Mouse (Mus musculus) left cerebral cortex, postnatal 10 days (tissue): ENCODE measurements at regions not wholly inside any gene's neighbourhood (a gene's known extent, or its start where the extent isn't known, plus 50 kb on each side); places are given as distances from the start of the nearest gene placed in this dataset.

ENCODE experiments used
- DNase-seq, 2 experiments: peaks; one replicate each; pipeline ENCODE4 v3.0.0; 2021 to 2022; ENCODE audit warnings: low spot score in 2 of 2, mixed read lengths in 1 of 2; ENCODE audit errors: extremely low spot score in 1 of 2
- intact Hi-C: fragments of 180-260 bp; cut with DNase I; formaldehyde crosslinking; loops from one replicate; pipeline ENCODE4 v1.15.1; 2025

DNA sequence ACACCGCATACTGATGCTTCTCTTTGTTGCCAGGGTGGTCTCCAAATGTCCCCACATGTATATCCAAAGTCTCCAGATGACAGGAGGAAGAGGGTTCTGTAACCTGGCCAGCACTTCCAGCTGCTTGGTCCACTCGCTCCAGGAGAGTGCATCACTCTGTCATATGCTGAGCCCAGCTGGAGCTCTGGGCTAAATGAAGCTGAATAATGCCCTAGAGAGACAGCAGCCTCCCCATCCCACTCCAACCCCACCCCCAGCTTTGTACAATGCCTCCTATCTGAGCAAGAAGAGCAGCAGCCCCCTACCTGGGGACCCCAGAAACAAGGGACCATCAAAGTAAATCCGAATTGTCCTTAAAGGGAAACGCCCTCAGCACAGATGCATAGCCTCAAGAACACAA, 219.0 kb upstream of the Pabpc6 start:
- intact Hi-C loops = no loop called here
- no peak for DNase-seq

- DNase-seq = no peak
Measured at GRCm38 (mm10) chr17:9885110-9885509, 215.6 kb upstream of the Pabpc6 start.

GRCm38 (mm10) chr17:9882639-9883226, 213.2 kb upstream of the Pabpc6 start:
- DNase-seq = no peak
- intact Hi-C loops = no loop called here

More at GRCm38 (mm10) chr17:9885110-9885509, 215.6 kb upstream of the Pabpc6 start:
- intact Hi-C loops = no loop called here

GRCm38 (mm10) chr17:9879556-9880206, 210.2 kb upstream of the Pabpc6 start:
- intact Hi-C loops = no loop called here
- peak in 1 of 2 experiments; percentile 63 for DNase-seq

GRCm38 (mm10) chr17:9873695-9874094, 204.2 kb upstream of the Pabpc6 start:
- intact Hi-C loops = no loop called here
- no peak for DNase-seq

DNA sequence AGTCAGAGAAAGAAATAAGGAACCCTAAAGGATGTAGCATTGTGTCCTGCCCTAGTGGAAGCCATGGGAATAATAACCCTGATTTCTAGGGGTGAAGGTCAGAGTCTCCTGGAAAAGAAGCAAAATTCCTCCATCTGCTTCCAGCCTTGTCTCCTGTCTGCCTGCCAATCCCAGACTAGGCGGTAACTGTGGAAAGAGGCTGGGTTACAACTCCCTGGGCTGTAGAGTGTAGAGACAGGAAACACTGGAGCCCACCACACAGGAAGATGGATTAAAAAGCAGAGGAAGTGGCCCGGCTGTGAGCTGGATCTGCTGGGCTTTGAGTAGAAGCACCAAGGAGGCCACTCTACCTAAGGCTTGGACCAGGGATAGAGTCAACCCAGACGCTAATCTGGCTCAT, 200.7 kb upstream of the Pabpc6 start:
- intact Hi-C loops = no loop called here
- no peak for DNase-seq

- intact Hi-C loops = loop anchor here (10.0 kb wide), 1 partner anchor 446 kb away; the partner anchor contains the start of gene Qk
- no peak for DNase-seq
Measured at GRCm38 (mm10) chr17:9868747-9869281, 199.3 kb upstream of the Pabpc6 start.

- DNase-seq = no peak
- intact Hi-C loops = loop anchor here (10.0 kb wide), 1 partner anchor 451 kb away; the partner anchor contains the start of gene Qk
Measured at GRCm38 (mm10) chr17:9864254-9864653, 194.7 kb upstream of the Pabpc6 start.

DNA sequence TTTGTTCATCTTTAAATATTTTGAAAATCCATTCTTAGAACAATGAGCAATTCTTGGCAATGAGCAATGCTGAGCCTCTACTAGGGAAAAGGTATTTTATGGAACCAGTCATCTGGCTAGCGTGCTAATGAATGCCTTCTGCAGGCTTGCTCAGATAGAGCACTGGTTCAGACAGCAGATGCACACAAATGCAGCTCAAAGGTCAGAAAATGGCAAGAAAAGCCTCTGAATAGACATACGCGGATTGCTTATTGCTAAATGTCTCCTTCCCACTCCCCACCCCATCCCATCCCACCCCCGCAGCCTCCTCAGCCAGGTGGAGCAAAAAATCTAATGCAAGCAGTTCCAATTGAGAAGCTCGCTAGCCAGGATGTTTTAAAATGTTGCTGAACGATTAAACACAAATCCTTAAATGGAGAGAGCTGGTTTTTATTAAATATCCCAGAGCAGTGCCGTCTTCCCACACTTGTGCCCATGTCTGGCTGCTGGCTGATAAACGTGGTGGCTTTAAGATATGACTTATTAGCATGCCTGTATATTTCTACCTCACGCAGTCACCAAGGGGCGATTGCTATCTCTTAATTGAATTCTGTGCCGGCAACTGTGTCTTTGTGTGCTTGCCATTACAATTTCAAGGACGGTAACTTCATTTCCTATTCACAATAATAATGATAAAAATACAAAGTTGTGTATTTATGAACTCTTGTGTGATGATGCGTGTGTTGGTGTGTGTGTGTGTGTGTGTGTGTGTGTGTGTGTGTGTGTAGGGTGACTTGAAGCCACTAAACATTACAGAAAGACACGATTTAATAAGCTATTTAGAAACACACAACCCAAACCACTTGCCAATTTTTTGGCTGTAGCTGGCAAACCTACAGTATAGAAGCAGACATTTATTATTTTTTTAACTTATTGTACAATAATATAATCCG, 192.7 kb upstream of the Pabpc6 start:
- intact Hi-C loops = loop anchor here (10.0 kb wide), 1 partner anchor 453 kb away; the partner anchor contains the start of gene Qk
- DNase-seq = no peak

GRCm38 (mm10) chr17:9861346-9861745, 191.8 kb upstream of the Pabpc6 start:
- intact Hi-C loops = loop anchor here (10.0 kb wide), 1 partner anchor 453 kb away; the partner anchor contains the start of gene Qk
- peak in 1 of 2 experiments; percentile 36 for DNase-seq

DNA sequence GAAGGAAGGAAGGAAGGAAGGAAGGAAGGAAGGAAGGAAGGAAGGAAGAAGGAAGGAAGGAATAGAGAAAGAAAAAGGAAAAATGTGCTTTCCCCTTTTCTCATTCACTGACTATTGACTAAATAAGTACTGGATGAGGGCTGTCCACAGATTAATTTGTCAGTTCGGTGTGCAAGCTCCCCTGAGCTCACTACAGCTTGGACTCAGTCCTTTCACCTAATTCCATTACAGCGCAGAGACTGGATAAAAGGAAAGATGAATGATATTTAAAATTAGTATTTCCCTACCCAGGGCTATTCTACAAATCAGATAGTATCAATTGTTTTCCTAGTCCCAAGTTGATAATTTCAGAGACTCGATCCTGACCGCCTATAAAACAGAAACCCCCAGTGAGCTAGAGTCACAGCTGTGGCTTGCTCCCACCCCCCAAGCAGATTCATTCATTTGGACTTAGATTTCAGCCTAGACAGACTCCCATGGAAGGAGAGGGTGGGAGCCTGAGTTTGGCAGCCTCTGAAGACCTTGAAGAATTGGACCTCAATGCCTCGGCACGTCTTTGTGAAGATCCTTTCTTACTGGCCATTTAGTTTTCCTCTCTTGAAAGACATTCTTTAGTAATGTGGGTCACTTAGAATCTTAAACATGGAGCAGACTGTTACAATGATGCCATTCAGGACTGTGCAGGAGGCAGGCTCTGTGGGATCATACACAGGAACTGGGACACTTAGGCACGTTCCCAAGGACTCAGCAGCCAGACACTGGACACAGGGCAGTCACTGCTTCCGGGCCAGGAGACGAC, 179.2 kb upstream of the Pabpc6 start:
- intact Hi-C loops = loop anchor here (5.0 kb wide), 1 partner anchor 86 kb away; no protein-coding TSS in a partner anchor
- DNase-seq = peak; percentile 46 to 65

- intact Hi-C loops = loop anchor here (5.0 kb wide), 1 partner anchor 83 kb away; no protein-coding TSS in a partner anchor
- no peak for DNase-seq
Measured at GRCm38 (mm10) chr17:9845451-9846075, 176.0 kb upstream of the Pabpc6 start.

- intact Hi-C loops = no loop called here
- DNase-seq = peak in 1 of 2 experiments; percentile 13
Measured at GRCm38 (mm10) chr17:9841103-9841502, 171.6 kb upstream of the Pabpc6 start.

GRCm38 (mm10) chr17:9839256-9839655, 169.7 kb upstream of the Pabpc6 start:
- no peak for DNase-seq
- intact Hi-C loops = no loop called here

GRCm38 (mm10) chr17:9836995-9837842, 167.7 kb upstream of the Pabpc6 start:
- no peak for DNase-seq
- intact Hi-C loops = no loop called here

DNA sequence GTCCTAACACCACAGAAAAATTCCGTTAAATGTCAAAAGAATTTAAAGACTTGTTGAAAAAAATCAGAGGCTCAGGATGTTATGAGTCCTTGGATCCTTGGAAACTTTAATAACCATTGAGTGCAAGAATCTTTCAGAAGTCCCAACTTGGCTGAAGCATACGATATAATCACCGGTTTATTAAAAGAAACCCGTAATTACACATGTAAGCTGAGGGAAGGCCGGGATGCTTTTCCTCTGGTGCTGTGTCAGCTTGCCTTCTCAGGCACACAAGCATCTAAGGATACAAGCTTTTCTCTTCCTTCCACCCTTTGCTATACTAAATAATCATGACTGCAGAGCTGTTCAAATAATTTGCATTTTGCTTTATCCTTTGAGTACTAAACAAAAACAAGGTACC, 160.4 kb upstream of the Pabpc6 start:
- intact Hi-C loops = no loop called here
- no peak for DNase-seq

DNA sequence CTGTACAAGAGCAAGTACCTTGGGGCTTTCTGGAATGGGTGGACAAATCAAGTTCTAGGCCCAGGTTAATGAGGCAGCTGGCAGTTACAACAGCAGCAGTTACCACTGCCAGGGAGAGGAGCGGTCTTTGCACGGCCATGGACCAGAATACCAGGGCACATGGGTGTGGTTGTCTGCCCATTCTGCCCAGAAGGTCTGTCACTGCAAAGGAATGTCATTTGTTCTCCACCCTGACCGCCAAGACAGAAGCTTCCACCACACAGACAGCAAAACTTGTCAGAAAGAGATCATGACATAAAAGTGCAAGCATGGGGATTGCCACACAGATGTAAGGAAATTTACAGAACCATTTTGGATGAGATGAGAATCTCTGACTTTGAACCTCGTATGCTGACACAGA, 151.8 kb upstream of the Pabpc6 start:
- intact Hi-C loops = no loop called here
- no peak for DNase-seq
